Mouse (Mus musculus) mouse trophoblast stem cell (cell line): ENCODE data around the gene Cdk17.
"Not testable (repeated sequence)": the region's sequence is repeated elsewhere in the genome, so short reads cannot be mapped to it uniquely, and the experiment has no call there.

Experiments
- in situ Hi-C, 2 experiments: fragments of 300-500 bp; cut with MseI, MboI; formaldehyde crosslinking; loops; 2 replicates in 1 of 2; 3 replicates in 1 of 2; pipeline ENCODE4 v1.15.1; 2025

Cdk17 gene

GRCm38 (mm10) chr10:93143285-93143985 lies 17.2 kb upstream of the Cdk17 start:
- in situ Hi-C loops, result no loop called here

- in situ Hi-C loops, result no loop called here
These were observed 16.7 kb upstream of the Cdk17 start for GRCm38 (mm10) chr10:93143986-93144314.

GRCm38 (mm10) chr10:93144579-93144978 lies 16.1 kb upstream of the Cdk17 start:
- in situ Hi-C loops, result no loop called here

GRCm38 (mm10) chr10:93145088-93145487 lies 15.6 kb upstream of the Cdk17 start:
- in situ Hi-C loops, result no loop called here

- in situ Hi-C loops, result no loop called here
These were observed 14.1 kb upstream of the Cdk17 start for GRCm38 (mm10) chr10:93146601-93147000.

- in situ Hi-C loops, result no loop called here
These were observed 13.0 kb upstream of the Cdk17 start for GRCm38 (mm10) chr10:93147691-93148090.

GRCm38 (mm10) chr10:93149597-93149996 lies 11.1 kb upstream of the Cdk17 start:
- in situ Hi-C loops, result no loop called here

- in situ Hi-C loops, result no loop called here
These were observed 8.9 kb upstream of the Cdk17 start for GRCm38 (mm10) chr10:93151775-93152174.

GRCm38 (mm10) chr10:93152698-93153097 lies 8.0 kb upstream of the Cdk17 start:
- in situ Hi-C loops, result no loop called here

GRCm38 (mm10) chr10:93153404-93153803 lies 7.3 kb upstream of the Cdk17 start:
- in situ Hi-C loops, result not testable (repeated sequence)

- in situ Hi-C loops, result no loop called here
These were observed 801 bp upstream of the Cdk17 start for GRCm38 (mm10) chr10:93159651-93160496.

- in situ Hi-C loops, result no loop called here
These were observed 223 bp upstream of the Cdk17 start for GRCm38 (mm10) chr10:93160497-93160806.

- in situ Hi-C loops, result no loop called here
These were observed 1.0 kb downstream of the Cdk17 start for GRCm38 (mm10) chr10:93161511-93162275.

GRCm38 (mm10) chr10:93162276-93162971 lies 1.7 kb downstream of the Cdk17 start:
- in situ Hi-C loops, result no loop called here

GRCm38 (mm10) chr10:93162972-93163660 lies 2.4 kb downstream of the Cdk17 start:
- in situ Hi-C loops, result no loop called here

- in situ Hi-C loops, result no loop called here
These were observed 3.2 kb downstream of the Cdk17 start for GRCm38 (mm10) chr10:93163711-93164488.

- in situ Hi-C loops, result no loop called here
These were observed 5.0 kb downstream of the Cdk17 start for GRCm38 (mm10) chr10:93165416-93166381.

GRCm38 (mm10) chr10:93166382-93166769 lies 5.7 kb downstream of the Cdk17 start:
- in situ Hi-C loops, result no loop called here

GRCm38 (mm10) chr10:93167311-93167710 lies 6.6 kb downstream of the Cdk17 start:
- in situ Hi-C loops, result no loop called here
